Mouse (Mus musculus) embryonic facial prominence, embryonic 13.5 days (tissue): ENCODE results near the gene Dnah1. TPM values are rescaled to one million over a fixed set of nuclear protein-coding genes. Genes with fewer than 3 reads are reported as not detected.

ENCODE experiments used
- ATAC-seq: fragments of 200-750 bp; cut with Nextera tagmentation; 2 replicates; pipeline ENCODE4 v1.8.0; 2017; ENCODE audit warnings: low read depth; ENCODE audit not compliant: insufficient number of reproducible peaks, insufficient read depth, low FRiP score, low TSS enrichment
- H3K27ac ChIP-seq: fragments of 300-500 bp; sonication (generic); 2 replicates; pipeline ENCODE4 v1.5.1; 2015; ENCODE audit warnings: moderate library complexity, mild to moderate bottlenecking, inconsistent platforms
- H3K27me3 ChIP-seq: fragments of 300-500 bp; sonication (generic); 2 replicates; pipeline ENCODE4 v1.6.1; 2015; ENCODE audit warnings: mild to moderate bottlenecking, inconsistent platforms
- H3K36me3 ChIP-seq: fragments of 300-500 bp; sonication (generic); 2 replicates; pipeline ENCODE4 v1.6.1; 2015; ENCODE audit warnings: mild to moderate bottlenecking, inconsistent platforms
- H3K4me1 ChIP-seq: fragments of 300-500 bp; sonication (generic); 2 replicates; pipeline ENCODE4 v1.6.1; 2015; ENCODE audit warnings: inconsistent platforms
- H3K4me2 ChIP-seq: fragments of 300-500 bp; sonication (generic); 2 replicates; pipeline ENCODE4 v1.6.1; 2015; ENCODE audit warnings: moderate library complexity, mild to moderate bottlenecking, inconsistent platforms
- H3K4me3 ChIP-seq: fragments of 300-500 bp; sonication (generic); 2 replicates; pipeline ENCODE4 v1.5.1; 2015; ENCODE audit warnings: mild to moderate bottlenecking, inconsistent platforms
- H3K9ac ChIP-seq: fragments of 300-500 bp; sonication (generic); 2 replicates; pipeline ENCODE4 v1.6.1; 2015; ENCODE audit warnings: mild to moderate bottlenecking, inconsistent platforms
- H3K9me3 ChIP-seq: fragments of 300-500 bp; sonication (generic); 2 replicates; pipeline ENCODE4 v1.6.1; 2016; ENCODE audit warnings: inconsistent platforms
- WGBS: fragments of 180-500 bp; shearing (Covaris S2); methylation state at CpG from one replicate; pipeline ENCODE4 v1.1.7; 2015; ENCODE audit warnings: mixed read lengths; 5-methylcytosine and 5-hydroxymethylcytosine counted together
- polyA plus RNA-seq: library from polyadenylated mRNA; unstranded; fragments of >200 nt; fragmentation: Nextera tagmentation; extraction: Ambion mirVana; gene quantifications from 2 replicates; pipeline ENCODE4 v1.2.1, GENCODE M21; 2015

Dnah1 gene
- polyA plus RNA-seq, 1 experiment from 2014 or later: 8.1 TPM

- Histone ChIP-seq H3K4me2 (no peak overlapping the region), H3K4me1 (peaks cover 2% of the 10 kb centered on the region; the same call in 1 of the 2 replicates), H3K36me3 (no peaks in the 10 kb centered on the region), H3K27ac (no peak overlapping the region), H3K27me3 (no peaks in the 10 kb centered on the region), H3K9ac (no peak overlapping the region), H3K4me3 (no peak overlapping the region), H3K9me3 (no peaks in the 10 kb centered on the region)
- ATAC-seq: no peak
- 81% methylated on average over 3 of the region's 3 CpGs for WGBS
Measured at GRCm38 (mm10) chr14:31317754-31318153, 5.9 kb downstream of the Dnah1 start.

GRCm38 (mm10) chr14:31316613-31317012, 7.1 kb downstream of the Dnah1 start:
- Histone ChIP-seq H3K4me2 (no peak overlapping the region), H3K4me3 (no peak overlapping the region), H3K27me3 (no peaks in the 10 kb centered on the region), H3K36me3 (no peaks in the 10 kb centered on the region), H3K9me3 (no peaks in the 10 kb centered on the region), H3K4me1 (peaks cover 2% of the 10 kb centered on the region; the same call in 1 of the 2 replicates), H3K9ac (no peak overlapping the region), H3K27ac (no peak overlapping the region)
- WGBS: 85% methylated on average over 12 of the region's 12 CpGs
- ATAC-seq: no peak

- no peak for ATAC-seq
- Histone ChIP-seq H3K36me3 (no peaks in the 10 kb centered on the region), H3K4me2 (no peak overlapping the region), H3K27ac (no peak overlapping the region), H3K4me3 (no peak overlapping the region), H3K9me3 (no peaks in the 10 kb centered on the region), H3K27me3 (no peaks in the 10 kb centered on the region), H3K4me1 (peaks cover 2% of the 10 kb centered on the region; the same call in 1 of the 2 replicates), H3K9ac (no peak overlapping the region)
- 33% methylated on average over 3 of the region's 3 CpGs for WGBS
Measured at GRCm38 (mm10) chr14:31313192-31313591, 10.5 kb downstream of the Dnah1 start.

GRCm38 (mm10) chr14:31285728-31286127, 38.0 kb downstream of the Dnah1 start:
- Histone ChIP-seq H3K9ac (no peak overlapping the region), H3K9me3 (no peaks in the 10 kb centered on the region), H3K4me1 (no peaks in the 10 kb centered on the region), H3K4me2 (no peak overlapping the region), H3K27ac (no peak overlapping the region), H3K27me3 (0 out of 2 replicates have a peak, but pooled peaks cover 4% of the 10 kb centered on the region), H3K36me3 (no peaks in the 10 kb centered on the region), H3K4me3 (no peak overlapping the region)
- no peak for ATAC-seq
- WGBS: 82% methylated on average over 8 of the region's 8 CpGs

GRCm38 (mm10) chr14:31272164-31272563, 51.5 kb downstream of the Dnah1 start:
- no peaks in the 10 kb centered on the region for H3K27me3 ChIP-seq
- 0 out of 2 replicates have a peak, but pooled peaks cover 3% of the 10 kb centered on the region for H3K9me3 ChIP-seq
- H3K36me3 ChIP-seq: no peaks in the 10 kb centered on the region
- WGBS: 20% methylated on average over 7 of the region's 7 CpGs
- no peak overlapping the region for H3K27ac ChIP-seq
- ATAC-seq: no peak
- H3K4me3 ChIP-seq: no peak overlapping the region
- peaks cover 19% of the 10 kb centered on the region for H3K4me1 ChIP-seq
- H3K4me2 ChIP-seq: no peak overlapping the region
- H3K9ac ChIP-seq: no peak overlapping the region

- 91% methylated on average over 6 of the region's 6 CpGs for WGBS
- no peak overlapping the region for H3K27ac ChIP-seq
Measured at GRCm38 (mm10) chr14:31271121-31271520, 52.6 kb downstream of the Dnah1 start.

GRCm38 (mm10) chr14:31269456-31270100, 54.1 kb downstream of the Dnah1 start:
- Histone ChIP-seq H3K4me1 (peaks cover 25% of the 10 kb centered on the region), H3K4me2 (peak overlapping the region; percentile 66), H3K36me3 (0 out of 2 replicates have a peak, but pooled peaks cover 3% of the 10 kb centered on the region), H3K27me3 (no peaks in the 10 kb centered on the region), H3K9ac (peak overlapping the region; percentile 68), H3K27ac (peak overlapping the region; percentile 76), H3K9me3 (no peaks in the 10 kb centered on the region), H3K4me3 (peak overlapping the region; percentile 42)
- 14% methylated on average over 28 of the region's 28 CpGs for WGBS
- peak; percentile 85 for ATAC-seq

More at GRCm38 (mm10) chr14:31271121-31271520, 52.6 kb downstream of the Dnah1 start:
- Histone ChIP-seq H3K27me3 (no peaks in the 10 kb centered on the region), H3K4me3 (no peak overlapping the region), H3K4me2 (no peak overlapping the region), H3K36me3 (0 out of 2 replicates have a peak, but pooled peaks cover 3% of the 10 kb centered on the region), H3K9me3 (0 out of 2 replicates have a peak, but pooled peaks cover 3% of the 10 kb centered on the region), H3K4me1 (peaks cover 19% of the 10 kb centered on the region), H3K9ac (no peak overlapping the region)
- no peak for ATAC-seq

- no peak for ATAC-seq
- Histone ChIP-seq H3K4me3 (peak overlapping the region; percentile 42), H3K9ac (peak overlapping the region; percentile 68; the same call in 1 of the 2 replicates), H3K4me2 (peak overlapping the region; percentile 66), H3K4me1 (peaks cover 27% of the 10 kb centered on the region), H3K27ac (no peak overlapping the region), H3K27me3 (no peaks in the 10 kb centered on the region), H3K9me3 (no peaks in the 10 kb centered on the region), H3K36me3 (peaks cover 6% of the 10 kb centered on the region; the same call in 1 of the 2 replicates)
- WGBS: 62% methylated on average over 9 of the region's 9 CpGs
Measured at GRCm38 (mm10) chr14:31268301-31269001, 55.2 kb downstream of the Dnah1 start.

- Histone ChIP-seq H3K9me3 (no peaks in the 10 kb centered on the region), H3K4me1 (peaks cover 27% of the 10 kb centered on the region), H3K27me3 (no peaks in the 10 kb centered on the region), H3K36me3 (peaks cover 13% of the 10 kb centered on the region), H3K4me3 (no peak overlapping the region), H3K27ac (no peak overlapping the region), H3K9ac (no peak overlapping the region), H3K4me2 (no peak overlapping the region)
- ATAC-seq: no peak
- WGBS: 85% methylated on average over 11 of the region's 11 CpGs
Measured at GRCm38 (mm10) chr14:31267649-31268048, 56.0 kb downstream of the Dnah1 start.

GRCm38 (mm10) chr14:31260932-31261331, 62.8 kb downstream of the Dnah1 start:
- WGBS: 94% methylated on average over 9 of the region's 9 CpGs
- Histone ChIP-seq H3K36me3 (peaks cover 78% of the 10 kb centered on the region), H3K9me3 (no peaks in the 10 kb centered on the region), H3K27ac (no peak overlapping the region), H3K4me2 (no peak overlapping the region), H3K27me3 (no peaks in the 10 kb centered on the region), H3K4me3 (no peak overlapping the region), H3K4me1 (peaks cover 8% of the 10 kb centered on the region), H3K9ac (no peak overlapping the region)
- ATAC-seq: no peak

GRCm38 (mm10) chr14:31260374-31260773, 63.3 kb downstream of the Dnah1 start:
- no peak for ATAC-seq
- peaks cover 84% of the 10 kb centered on the region for H3K36me3 ChIP-seq
- no peak overlapping the region for H3K4me2 ChIP-seq
- whole genome bisulfite sequencing: 95% methylated on average over 4 of the region's 4 CpGs
- H3K4me3 ChIP-seq: no peak overlapping the region
- no peaks in the 10 kb centered on the region for H3K9me3 ChIP-seq
- no peak overlapping the region for H3K9ac ChIP-seq
- no peak overlapping the region for H3K27ac ChIP-seq
- peaks cover 8% of the 10 kb centered on the region for H3K4me1 ChIP-seq
- H3K27me3 ChIP-seq: no peaks in the 10 kb centered on the region
